Mouse (Mus musculus) layer of hippocampus, postnatal 36 days (tissue): ENCODE data around the gene Casp9. TPM values are rescaled to one million over a fixed set of nuclear protein-coding genes. Genes with fewer than 3 reads are reported as not detected.

Experiments
- total RNA-seq, 2 experiments: library from RNA; stranded (reverse); gene quantifications; 2 replicates each; pipeline ENCODE4 v1.2.3; 2021

The Casp9 gene
- total RNA-seq, 2 experiments from 2014 or later: 19.9 to 21.1 TPM

Other genes with a start within 250 kb of the Casp9 start
- gene Fblim1, start 187.5 kb upstream of the Casp9 start, total RNA-seq: 1 to 10 TPM in 1 of 2 experiments, under 1 TPM in 1; 0.50 to 1.0 TPM
- gene Tmem82, start 175.0 kb upstream of the Casp9 start, total RNA-seq: under 1 TPM; 0.28 to 0.42 TPM
- 1 to 10 TPM; 2.6 to 2.9 TPM for gene Slc25a34, start 169.8 kb upstream of the Casp9 start, total RNA-seq
- gene Plekhm2, start 128.7 kb upstream of the Casp9 start, total RNA-seq: 10 to 100 TPM; 67.4 to 81.7 TPM
- gene Rsc1a1, start 108.0 kb upstream of the Casp9 start, total RNA-seq: not detected
- gene Ddi2, start 70.2 kb upstream of the Casp9 start, total RNA-seq: 10 to 100 TPM; 45.1 to 46.9 TPM
- under 1 TPM in 1 of 2 experiments, not detected in 1; 0.32 TPM for gene Agmat, start 46.9 kb upstream of the Casp9 start, total RNA-seq
- gene Dnajc16, start 2.7 kb upstream of the Casp9 start, total RNA-seq: 10 to 100 TPM; 43.3 to 45.0 TPM
- not detected for gene Cela2a, start 32.5 kb downstream of the Casp9 start, total RNA-seq
- gene Ctrc, start 52.7 kb downstream of the Casp9 start, total RNA-seq: not detected
- 100 to 1,000 TPM; 135 to 143 TPM for gene Efhd2, start 81.3 kb downstream of the Casp9 start, total RNA-seq
- 1 to 10 TPM; 8.6 to 9.7 TPM for gene Fhad1, start 221.5 kb downstream of the Casp9 start, total RNA-seq